Mouse (Mus musculus): Measurements from ENCODE around the gene Hnf1a.
A peak's percentile ranks its signal among the peaks of the same experiment; 100 is the strongest.

Gene Hnf1a

DNA sequence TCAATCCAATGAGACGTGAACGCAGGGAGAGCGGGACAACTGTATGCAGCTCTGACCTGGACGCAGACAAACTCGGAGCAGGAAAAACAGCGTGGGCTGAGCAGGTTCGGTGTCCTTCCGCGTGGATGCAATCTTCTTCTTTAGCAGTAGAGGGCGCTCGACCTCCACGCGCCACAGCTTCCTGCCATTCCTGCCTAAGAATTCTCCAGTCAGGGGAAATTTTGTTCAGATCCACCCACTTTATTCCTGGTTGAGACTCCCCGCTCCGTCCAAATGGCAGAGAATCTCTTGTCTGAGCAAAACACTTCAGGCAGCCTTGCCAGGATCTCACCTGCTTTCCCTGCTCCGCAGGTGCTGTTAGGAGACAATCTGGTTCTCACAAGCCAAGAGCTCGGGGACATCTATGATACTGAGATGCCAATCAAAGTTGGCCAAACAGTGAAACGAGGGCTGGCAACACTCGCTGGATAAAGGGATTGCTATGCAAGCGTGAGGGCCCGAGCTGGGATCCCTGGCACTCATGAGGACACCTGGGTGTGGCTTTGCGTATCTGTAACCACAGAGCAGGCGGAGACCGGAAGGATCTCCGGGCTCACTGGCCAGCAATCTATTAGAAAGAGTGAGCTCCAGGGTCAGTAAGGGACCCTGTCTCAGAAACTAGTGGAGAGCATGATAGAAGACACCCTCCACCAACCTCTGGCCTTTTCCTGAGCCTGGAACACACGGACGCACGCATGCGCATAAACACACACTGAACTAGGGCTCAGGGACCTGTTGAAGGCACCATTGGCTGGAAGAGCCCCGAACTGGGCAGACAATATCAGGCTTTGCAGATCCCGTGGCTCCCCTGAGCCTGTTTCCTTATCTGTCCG lies 8.6 kb upstream of the Hnf1a start:
- DNase-seq (ENCODE audit: low spot score) = peak; percentile 68

DNA sequence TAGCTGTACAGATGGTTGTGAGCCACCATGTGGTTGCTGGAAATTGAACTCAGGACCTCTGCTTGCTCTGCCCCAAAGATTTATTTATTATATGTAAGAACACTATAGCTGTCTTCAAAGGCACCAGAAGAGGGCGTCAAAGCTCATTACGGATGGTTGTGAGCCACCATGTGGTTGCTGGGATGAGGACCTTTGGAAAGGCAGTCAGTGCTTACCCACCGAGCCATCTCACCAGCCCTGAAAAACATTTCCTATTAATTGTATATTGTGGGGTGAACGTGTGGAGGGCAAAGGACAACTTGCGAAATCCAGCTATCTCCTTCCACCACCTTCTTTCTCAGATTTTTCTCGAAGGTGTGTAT lies 8.0 kb upstream of the Hnf1a start:
- no peak for DNase-seq (ENCODE audit: low spot score)

DNA sequence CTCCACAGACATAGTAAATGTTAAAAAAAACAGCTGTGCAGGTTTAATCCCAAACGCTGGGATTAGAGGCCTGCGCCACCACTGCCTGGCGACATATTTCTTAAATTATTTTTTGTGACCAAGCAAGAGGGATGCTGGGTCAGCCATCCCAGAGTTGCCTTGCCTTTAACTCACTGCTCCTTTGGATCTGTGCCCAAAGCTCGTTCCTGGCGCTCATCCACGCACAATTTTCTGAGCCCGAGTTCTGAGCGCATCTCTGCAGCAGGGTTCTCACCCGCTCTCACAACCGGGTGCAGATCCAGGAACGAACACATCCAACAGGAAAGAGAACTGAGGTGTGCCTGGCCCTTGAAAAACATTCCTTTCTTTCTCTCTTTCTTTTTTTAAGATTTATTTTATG lies 7.6 kb upstream of the Hnf1a start:
- DNase-seq (ENCODE audit: low spot score) = no peak

GRCm38 (mm10) chr5:114976935-114977334 lies 6.0 kb upstream of the Hnf1a start:
- DNase-seq (ENCODE audit: low spot score) = no peak

DNA sequence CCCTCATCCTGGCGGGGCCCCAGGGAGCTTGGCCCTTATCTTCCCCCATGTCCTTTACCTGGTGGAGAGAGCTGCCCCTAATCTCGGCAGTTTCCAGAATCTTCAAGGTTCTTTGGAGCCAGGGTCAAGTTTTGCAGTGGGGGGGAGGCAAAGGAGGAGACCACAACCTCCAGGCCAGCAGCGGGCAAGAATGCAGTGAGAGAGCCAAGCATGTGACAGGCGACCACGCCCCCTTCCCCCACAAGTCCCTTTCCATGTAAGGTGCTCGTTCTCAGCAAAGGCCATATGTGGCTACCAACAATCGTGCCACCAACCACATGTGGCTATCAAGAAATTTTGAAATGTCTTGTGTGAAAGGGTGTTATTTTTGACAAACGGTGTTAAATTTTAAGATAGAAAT lies 2.2 kb upstream of the Hnf1a start:
- DNase-seq (ENCODE audit: low spot score) = no peak

GRCm38 (mm10) chr5:114972201-114972600 lies 1.3 kb upstream of the Hnf1a start:
- no peak for DNase-seq (ENCODE audit: low spot score)

DNA sequence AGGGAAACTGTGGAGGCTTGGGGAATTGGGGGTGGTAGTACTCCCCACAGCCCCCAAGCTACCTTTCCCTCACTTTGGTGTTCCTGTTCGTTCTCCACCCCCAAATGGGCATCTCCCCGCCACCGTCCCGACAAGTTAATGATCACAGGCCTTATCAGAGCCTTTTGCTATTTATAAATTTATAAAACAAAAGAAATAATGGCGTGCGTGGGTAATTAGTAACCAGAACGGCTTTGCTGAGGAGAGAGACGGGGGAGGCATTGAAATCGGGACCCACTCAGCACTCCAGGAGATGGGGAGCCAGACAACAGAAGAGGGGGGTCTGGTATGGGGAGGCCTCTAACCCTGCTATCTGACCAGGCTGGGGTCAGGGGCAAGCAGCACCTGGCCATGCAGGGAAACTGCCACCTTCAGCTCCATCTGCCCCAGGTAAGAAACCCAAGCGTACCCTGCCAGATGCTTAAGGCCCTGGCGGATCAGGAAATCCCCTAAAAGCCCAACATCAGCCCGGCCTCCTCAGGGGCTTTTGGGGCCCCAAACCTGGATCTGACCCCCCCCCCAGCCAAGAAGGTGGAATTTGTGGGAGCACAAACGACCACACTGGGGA lies 1.2 kb downstream of the Hnf1a start:
- no peak for DNase-seq (ENCODE audit: low spot score)

- no peak for DNase-seq (ENCODE audit: low spot score)
These were observed 1.8 kb downstream of the Hnf1a start for GRCm38 (mm10) chr5:114969064-114969463.

DNA sequence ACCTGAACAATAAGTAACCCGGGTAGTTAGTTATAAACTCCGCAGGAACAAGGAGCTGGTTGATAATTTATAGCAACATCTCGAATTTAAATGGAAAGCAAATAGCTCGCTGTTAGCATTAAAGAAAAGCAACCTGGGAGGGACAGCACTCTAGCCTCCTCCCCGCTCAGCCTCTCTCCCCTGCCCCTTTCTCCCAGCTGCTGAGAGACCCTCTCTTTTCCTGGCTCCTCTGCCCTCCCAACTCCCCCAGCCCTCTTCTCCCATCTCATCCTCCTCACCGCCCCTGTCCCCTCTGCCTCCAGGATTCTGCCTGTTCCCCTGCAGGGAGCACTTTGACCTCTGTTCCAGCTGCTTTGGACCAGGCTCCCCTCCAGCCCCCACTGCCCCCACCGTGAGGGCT lies 2.2 kb downstream of the Hnf1a start:
- no peak for DNase-seq (ENCODE audit: low spot score)

DNA sequence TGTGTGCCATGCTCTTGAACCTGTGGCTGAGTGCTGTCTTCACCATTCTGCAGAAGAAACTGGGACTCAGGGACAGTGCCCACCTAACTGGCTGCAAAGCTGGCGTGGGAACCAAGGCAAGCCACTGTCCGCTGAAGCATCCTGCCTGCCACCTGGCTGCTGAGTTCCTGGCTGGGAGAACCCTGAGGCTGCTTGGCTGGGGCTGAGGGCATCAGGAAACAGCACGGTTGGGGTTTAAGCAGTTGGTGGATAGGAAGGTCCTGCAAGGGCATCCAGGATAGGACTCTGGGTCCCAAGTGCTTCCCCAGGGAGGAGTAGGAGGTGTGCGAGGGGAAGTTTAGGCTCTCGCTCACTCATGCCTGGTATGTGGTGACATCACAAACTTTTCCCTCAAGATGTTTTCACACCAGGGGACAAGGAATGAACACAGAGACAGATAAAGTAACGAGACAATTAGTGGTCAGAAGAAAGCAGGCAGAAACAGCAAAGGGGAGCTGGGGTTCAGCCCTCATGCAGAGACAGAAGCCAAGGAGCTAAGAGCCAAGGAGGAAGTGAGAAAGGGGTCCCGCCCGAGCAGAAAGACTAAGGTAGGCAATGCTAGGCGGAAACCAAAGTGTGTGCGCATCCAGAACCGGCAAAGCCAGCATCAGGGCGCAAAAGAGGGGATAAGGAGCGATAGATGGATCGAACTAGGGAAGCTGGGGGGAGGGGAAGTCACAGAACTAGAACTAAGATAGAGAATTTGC lies 3.2 kb downstream of the Hnf1a start:
- no peak for DNase-seq (ENCODE audit: low spot score)

GRCm38 (mm10) chr5:114964967-114965898 lies 5.7 kb downstream of the Hnf1a start:
- no peak for DNase-seq (ENCODE audit: low spot score)

DNA sequence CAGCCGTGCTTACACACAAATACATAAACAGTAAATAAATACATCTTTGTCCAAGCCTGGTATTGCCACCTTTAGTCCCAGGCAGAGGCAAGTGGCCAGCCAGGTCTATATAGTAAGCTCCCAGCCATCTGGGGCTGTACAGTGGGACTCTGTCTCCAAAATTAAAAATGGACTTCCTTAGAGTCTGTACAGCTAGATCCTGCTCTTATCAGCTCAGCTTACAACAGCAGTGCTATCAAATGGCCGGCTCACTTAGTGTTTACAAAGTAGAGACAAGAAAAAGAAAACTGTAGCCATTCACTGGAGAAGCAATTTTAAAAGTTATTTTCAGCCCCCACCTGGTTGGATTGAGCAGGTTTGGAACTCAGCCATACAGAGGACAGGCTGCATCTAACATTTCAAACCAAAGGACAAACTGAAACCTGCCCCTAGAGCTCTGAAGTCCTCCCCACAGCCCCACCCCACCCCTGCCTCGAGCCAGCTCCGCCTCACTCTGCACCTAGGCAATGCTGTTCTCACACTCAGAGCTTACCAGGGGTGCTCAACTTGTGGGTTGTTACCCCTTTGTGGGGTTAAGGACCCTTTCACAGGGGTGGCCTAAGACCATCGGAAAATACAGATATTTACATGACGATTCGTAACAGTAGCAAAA lies 6.5 kb downstream of the Hnf1a start:
- no peak for DNase-seq (ENCODE audit: low spot score)

GRCm38 (mm10) chr5:114961590-114962360 lies 9.1 kb downstream of the Hnf1a start:
- no peak for DNase-seq (ENCODE audit: low spot score)

DNA sequence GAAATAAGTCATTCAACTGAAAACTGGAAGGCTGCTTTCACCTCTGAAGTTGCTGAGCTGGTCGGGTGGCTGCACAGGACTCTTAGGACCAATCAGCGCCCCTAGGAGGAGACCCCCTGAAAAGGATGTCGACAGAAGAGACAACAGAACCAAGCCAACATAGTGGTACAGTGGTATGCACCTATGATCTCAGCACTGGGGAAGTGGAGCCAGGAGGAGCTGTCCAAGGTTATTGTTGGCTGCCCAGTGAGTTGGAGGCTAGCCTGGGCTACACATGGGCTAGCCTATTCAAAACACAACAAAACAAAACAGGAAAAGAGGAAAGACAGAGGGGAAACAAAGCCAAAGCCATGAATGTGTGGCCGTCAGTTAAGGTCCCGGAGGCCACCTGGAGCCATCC lies 12.8 kb downstream of the Hnf1a start:
- DNase-seq (ENCODE audit: low spot score) = no peak

GRCm38 (mm10) chr5:114953326-114953725 lies 17.6 kb downstream of the Hnf1a start:
- DNase-seq (ENCODE audit: low spot score) = no peak

DNA sequence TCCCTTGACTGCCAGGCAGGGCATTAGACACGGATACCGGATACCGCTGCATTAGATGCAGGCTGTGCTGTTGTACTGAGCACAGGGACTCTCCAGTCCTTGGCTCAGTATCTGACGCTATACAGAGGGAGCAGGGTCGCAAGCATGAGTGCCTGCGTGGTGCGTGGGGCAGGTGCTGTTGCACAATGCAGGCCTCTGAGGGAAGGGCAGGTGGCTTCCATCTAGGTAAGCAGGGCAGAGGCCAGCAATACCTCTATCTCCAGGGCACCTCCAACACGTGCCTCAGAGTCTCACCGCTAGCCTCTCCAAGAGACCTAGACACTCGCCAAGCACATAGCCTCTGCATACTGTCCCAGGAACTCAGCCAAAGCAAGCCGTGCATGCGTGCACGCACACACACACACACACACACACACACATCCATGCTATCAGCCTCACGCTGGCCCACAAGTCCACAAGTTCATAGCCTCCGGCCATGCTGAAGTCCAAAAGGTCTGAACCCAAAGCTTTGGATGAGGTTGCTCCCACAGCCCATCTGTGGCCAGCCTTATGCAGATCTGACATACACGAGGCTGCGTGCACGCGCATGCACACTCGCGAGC lies 19.5 kb downstream of the Hnf1a start:
- DNase-seq (ENCODE audit: low spot score) = no peak

GRCm38 (mm10) chr5:114950669-114951068 lies 20.2 kb downstream of the Hnf1a start:
- DNase-seq (ENCODE audit: low spot score) = no peak

DNA sequence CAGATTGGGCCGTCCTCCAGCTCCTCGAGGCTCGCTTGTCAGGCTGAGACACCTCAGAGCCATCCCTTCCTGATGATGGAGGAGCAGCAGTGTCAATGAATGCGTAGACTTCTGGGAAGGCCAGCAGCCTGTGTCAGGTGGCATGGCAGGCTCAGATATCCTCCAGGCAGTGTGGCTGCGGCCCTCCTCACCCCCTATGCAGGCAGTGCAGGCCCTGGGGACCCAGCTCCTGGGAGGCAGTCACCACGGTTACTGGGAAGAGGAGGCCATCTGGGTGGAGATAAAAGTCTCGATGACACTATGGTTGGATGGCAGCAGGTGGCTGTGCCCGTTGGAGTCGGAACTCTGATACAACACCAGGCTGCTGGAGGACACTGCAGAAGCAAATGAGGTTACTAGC lies 21.1 kb downstream of the Hnf1a start:
- DNase-seq (ENCODE audit: low spot score) = no peak

- no peak for DNase-seq (ENCODE audit: low spot score)
These were observed 21.6 kb downstream of the Hnf1a start for GRCm38 (mm10) chr5:114949316-114949715.

GRCm38 (mm10) chr5:114948891-114949290 lies 22.0 kb downstream of the Hnf1a start:
- no peak for DNase-seq (ENCODE audit: low spot score)
